Mouse (Mus musculus): ENCODE results near the gene Olfr1016.

GRCm38 (mm10) chr2:85804501-85804900, 2.2 kb upstream of the Olfr1016 start:
- no peak for TF ChIP-seq POLR2A (IDR thresholded peaks at IDR 0.05; ENCODE audit: borderline replicate concordance, extremely low read depth, insufficient read depth, insufficient read length, poor library complexity, severe bottlenecking)
- no peak for TF ChIP-seq CTCF (IDR thresholded peaks at IDR 0.05; ENCODE audit: borderline replicate concordance, extremely low read depth, insufficient read depth, insufficient read length)

Data from brain, embryonic 14.5 days (tissue).